Mouse (Mus musculus): ENCODE measurements around the gene Wscd2.

DNA sequence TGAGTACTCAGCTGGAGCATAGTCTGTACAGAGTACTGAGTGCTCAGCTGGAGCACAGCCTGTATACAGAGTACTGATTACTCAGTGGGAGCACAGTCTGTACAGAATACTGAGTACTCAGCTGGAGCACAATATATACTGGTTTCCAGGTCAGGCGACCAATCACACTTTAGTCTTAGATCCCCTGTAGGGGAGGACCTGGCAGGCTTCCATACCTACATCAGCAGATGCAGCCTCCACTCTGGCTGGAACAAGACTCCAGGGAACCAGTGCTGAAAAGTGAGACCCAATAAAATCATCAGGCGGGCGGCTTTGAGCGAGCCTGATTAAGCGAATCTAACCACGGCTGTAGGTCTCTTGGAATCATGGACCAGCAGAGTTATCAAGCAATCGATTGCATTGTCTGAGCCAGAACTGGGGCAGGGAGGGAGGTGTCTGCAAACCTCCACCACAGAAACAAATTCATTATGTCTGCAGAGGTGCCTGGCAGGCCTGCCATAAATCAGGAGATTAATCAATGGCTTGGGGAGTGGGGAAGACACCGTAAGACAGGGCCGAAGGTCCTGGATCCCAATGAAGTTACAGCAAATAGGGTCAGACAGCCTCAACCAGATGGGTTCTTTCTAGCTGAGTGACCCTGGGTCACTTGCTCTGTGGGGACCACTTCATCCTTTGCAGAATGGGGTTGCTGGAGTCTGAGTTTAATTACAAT, 42.0 kb upstream of the Wscd2 start:
- TF ChIP-seq CTCF (IDR thresholded peaks at IDR 0.05; ENCODE audit: borderline replicate concordance, extremely low read depth, insufficient read depth, insufficient read length) (no peak), POLR2A (IDR thresholded peaks at IDR 0.05; ENCODE audit: borderline replicate concordance, extremely low read depth, insufficient read depth, insufficient read length, poor library complexity, severe bottlenecking) (no peak)
